Mouse (Mus musculus) bone marrow, adult 2 months (tissue): ENCODE data around the gene Gramd2.

Source experiments
- CTCF ChIP-seq: fragments of 200-500 bp; IDR thresholded peaks from 2 replicates; pipeline ENCODE4 v1.5.1; 2011; ENCODE audit warnings: low read length, control low read depth; ENCODE audit not compliant: control insufficient read depth, insufficient read depth
- POLR2A ChIP-seq: fragments of 200-500 bp; IDR thresholded peaks from 2 replicates; pipeline ENCODE4 v1.6.1; 2011; ENCODE audit warnings: low read depth, mild to moderate bottlenecking, control low read depth, low read length, borderline replicate concordance; ENCODE audit not compliant: control insufficient read depth

- TF ChIP-seq CTCF: no peak
- TF ChIP-seq POLR2A: no peak
Observed at GRCm38 (mm10) chr9:59696381-59696780, 16.4 kb downstream of the Gramd2 start.
